Mouse (Mus musculus) gastrocnemius, adult 2 months (tissue): ENCODE results near the gene Vgll2. TPM values are rescaled to one million over a fixed set of nuclear protein-coding genes. Genes with fewer than 3 reads are reported as not detected.
A peak's percentile ranks its signal among the peaks of the same experiment; 100 is the strongest.

Experiments
- DNase-seq: peaks from one replicate; pipeline ENCODE4 v3.0.0; 2022
- H3K27ac ChIP-seq: fragments of 200-600 bp; 2 replicates; pipeline ENCODE4 v1.8.1; 2022; ENCODE audit warnings: mild to moderate bottlenecking
- H3K4me3 ChIP-seq: fragments of 200-600 bp; 2 replicates; pipeline ENCODE4 v1.8.1; 2022; ENCODE audit warnings: mild to moderate bottlenecking, moderate library complexity
- CTCF ChIP-seq: fragments of 200-600 bp; IDR thresholded peaks from 2 replicates; pipeline ENCODE4 v1.8.1; 2022; ENCODE audit warnings: antibody characterized with exemption, mild to moderate bottlenecking, moderate library complexity
- intact Hi-C: fragments of 180-260 bp; cut with DNase I; formaldehyde crosslinking; loops from one replicate; pipeline ENCODE4 v1.15.1; 2025
- microRNA-seq: library from miRNA; unstranded; fragments of <30 nt; microRNA quantifications from one replicate; pipeline ENCODE4 v1.2.0, GENCODE M21; 2021
- total RNA-seq, 2 experiments: library from RNA; stranded (reverse); gene quantifications; 2 replicates each; pipeline ENCODE4 v1.2.3; 2021

Vgll2 gene
- total RNA-seq, 2 experiments from 2014 or later: 56.7 to 205 TPM

GRCm38 (mm10) chr10:52025821-52026220 lies 3.5 kb downstream of the Vgll2 start:
- DNase-seq: no peak
- peak overlapping the region; percentile 85 for H3K4me3 ChIP-seq
- intact Hi-C loops: loop anchor here (2.0 to 5.0 kb wide), 2 partner anchors 47 to 234 kb away; no protein-coding TSS in a partner anchor

GRCm38 (mm10) chr10:52027161-52028035 lies 5.1 kb downstream of the Vgll2 start:
- peak; percentile 77 for DNase-seq
- peak; percentile 15; the same call in 1 of the 2 replicates for TF ChIP-seq CTCF
- peak overlapping the region; percentile 69 for H3K4me3 ChIP-seq
- intact Hi-C loops: loop anchor here (5.0 kb wide), 1 partner anchor 235 kb away; no protein-coding TSS in a partner anchor
- peak overlapping the region; percentile 76 for H3K27ac ChIP-seq

More at GRCm38 (mm10) chr10:52025821-52026220, 3.5 kb downstream of the Vgll2 start:
- H3K27ac ChIP-seq: peak overlapping the region; percentile 89
- TF ChIP-seq CTCF: no peak

GRCm38 (mm10) chr10:52028561-52029370 lies 6.5 kb downstream of the Vgll2 start:
- no peak for DNase-seq
- Histone ChIP-seq H3K27ac (peak overlapping the region; percentile 76; the same call in 1 of the 2 replicates), H3K4me3 (peak overlapping the region; percentile 69; the same call in 1 of the 2 replicates)
- intact Hi-C loops: loop anchor here (5.0 kb wide), 1 partner anchor 236 kb away; no protein-coding TSS in a partner anchor
- no peak for TF ChIP-seq CTCF

GRCm38 (mm10) chr10:52029421-52030080 lies 7.2 kb downstream of the Vgll2 start:
- DNase-seq: no peak
- H3K4me3 ChIP-seq: no peak overlapping the region
- intact Hi-C loops: loop anchor here (5.0 kb wide), 1 partner anchor 237 kb away; no protein-coding TSS in a partner anchor
- TF ChIP-seq CTCF: no peak
- H3K27ac ChIP-seq: peak overlapping the region; percentile 10; the same call in 1 of the 2 replicates

GRCm38 (mm10) chr10:52033729-52034128 lies 11.4 kb downstream of the Vgll2 start:
- Histone ChIP-seq H3K27ac (0 out of 2 replicates have a peak overlapping the region, but pooled peaks have one; percentile 40), H3K4me3 (no peak overlapping the region)
- TF ChIP-seq CTCF: no peak
- DNase-seq: no peak
- intact Hi-C loops: no loop called here

GRCm38 (mm10) chr10:52039392-52039791 lies 17.1 kb downstream of the Vgll2 start:
- no peak for DNase-seq
- 0 out of 2 replicates have a peak, but pooled peaks have one; percentile 15 for TF ChIP-seq CTCF
- intact Hi-C loops: no loop called here
- Histone ChIP-seq H3K4me3 (no peak overlapping the region), H3K27ac (no peak overlapping the region)

GRCm38 (mm10) chr10:52043086-52043485 lies 20.8 kb downstream of the Vgll2 start:
- DNase-seq: no peak
- Histone ChIP-seq H3K27ac (no peak overlapping the region), H3K4me3 (no peak overlapping the region)
- intact Hi-C loops: no loop called here
- TF ChIP-seq CTCF: no peak

- Histone ChIP-seq H3K27ac (peak overlapping the region; percentile 94), H3K4me3 (peak overlapping the region; percentile 47)
- DNase-seq: peak; percentile 35
- no peak for TF ChIP-seq CTCF
- intact Hi-C loops: no loop called here
Observed at GRCm38 (mm10) chr10:52048287-52048686, 26.0 kb downstream of the Vgll2 start.

- DNase-seq: peak; percentile 68
- intact Hi-C loops: loop anchor here (2.0 kb wide), 2 partner anchors 48 to 280 kb away; no protein-coding TSS in a partner anchor
- TF ChIP-seq CTCF: peak; percentile 60
- H3K4me3 ChIP-seq: no peak overlapping the region
- no peak overlapping the region for H3K27ac ChIP-seq
Observed at GRCm38 (mm10) chr10:52072482-52072881, 50.2 kb downstream of the Vgll2 start.

Small RNA genes within 50 kb of the gene (microRNA-seq; reads per million reads assigned to microRNA genes)
- not detected for gene Gm24084

Other genes with a start within 250 kb of the Vgll2 start
- gene Ros1, start 172.7 kb downstream of the Vgll2 start, total RNA-seq: under 1 TPM; 0.08 to 0.11 TPM
- 1 to 10 TPM; 1.3 to 1.8 TPM for gene Dcbld1, start 211.1 kb downstream of the Vgll2 start, total RNA-seq